Mouse (Mus musculus) erythroblast, embryonic 14.5 days (primary cell): Measurements from ENCODE around the gene Mrpl39.

Source experiments
- GATA1 ChIP-seq: IDR thresholded peaks from 2 replicates; pipeline ENCODE4 v1.6.1; 2012; ENCODE audit warnings: low read length, inconsistent platforms, mixed read lengths
- TAL1 ChIP-seq: IDR thresholded peaks from 3 replicates; pipeline ENCODE4 v1.6.1; 2012; ENCODE audit warnings: low read length, inconsistent platforms, mixed read lengths

- no peak for TF ChIP-seq GATA1
- no peak for TF ChIP-seq TAL1
Measured at GRCm38 (mm10) chr16:84698708-84699107, 36.8 kb downstream of the Mrpl39 start.
